Mouse (Mus musculus) cerebellum, postnatal 25 days (tissue): ENCODE measurements at regions not wholly inside any gene's neighbourhood (a gene's known extent, or its start where the extent isn't known, plus 50 kb on each side); places are given as distances from the start of the nearest gene placed in this dataset.

Source experiments
- DNase-seq, 2 experiments: peaks; one replicate each; pipeline ENCODE4 v3.0.0; 2021; ENCODE audit warnings: mixed read lengths in 2 of 2

DNA sequence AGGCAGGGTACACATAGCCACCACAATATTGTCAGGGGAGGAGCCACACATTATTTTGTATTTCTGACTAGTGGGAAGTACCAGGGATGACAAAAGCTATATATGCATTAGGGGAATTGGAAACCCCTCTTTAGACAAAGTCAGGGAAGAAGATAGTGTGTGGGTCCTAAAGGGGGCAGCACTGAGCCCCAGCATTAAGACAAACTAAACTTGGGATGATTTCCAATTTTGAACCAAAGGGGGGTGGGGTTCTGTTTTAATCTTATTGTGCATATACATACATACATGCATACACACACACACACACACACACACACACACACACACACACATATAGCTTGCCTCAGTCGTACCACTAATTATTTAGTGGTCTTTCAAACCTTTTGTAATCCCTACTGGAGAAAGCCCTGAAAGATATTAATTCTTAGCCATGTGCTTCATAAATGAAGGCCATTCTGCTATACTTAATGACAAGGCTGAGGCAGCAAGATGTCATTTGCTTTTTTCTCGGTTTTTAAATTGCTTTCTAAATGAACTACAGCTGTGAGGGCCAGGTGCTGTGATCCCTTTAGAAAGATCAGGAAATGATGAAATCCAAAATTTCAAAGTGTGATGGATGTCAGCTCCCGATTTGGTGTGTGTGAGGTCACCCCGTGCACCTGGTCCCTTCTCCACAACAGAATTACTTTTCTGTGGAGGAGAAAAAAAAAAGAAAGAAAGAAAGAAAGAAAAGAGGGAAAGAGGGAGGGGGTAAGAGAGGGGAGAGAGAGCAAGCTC, 523.5 kb downstream of the Rnf144a start:
- no peak for DNase-seq

DNA sequence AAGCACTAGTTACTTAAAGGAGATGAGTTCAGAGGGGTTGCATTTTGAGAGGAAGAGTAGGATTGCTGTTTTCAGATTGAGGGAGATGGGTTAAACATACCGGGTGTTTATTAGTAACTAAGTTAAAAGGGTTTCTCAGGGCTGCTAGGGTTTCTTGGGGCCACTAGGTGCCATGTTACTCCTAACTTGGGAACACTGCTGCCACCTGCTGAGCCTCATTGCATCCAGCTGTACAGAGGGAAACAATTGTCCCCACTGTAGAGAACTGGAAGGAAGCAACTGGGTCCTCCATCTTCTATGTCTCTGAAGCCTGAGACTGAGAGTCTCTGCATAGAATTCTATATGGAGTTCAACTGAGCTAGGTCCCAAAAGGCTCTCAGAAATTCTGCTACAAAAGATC, 524.3 kb downstream of the Rnf144a start:
- DNase-seq: no peak

DNA sequence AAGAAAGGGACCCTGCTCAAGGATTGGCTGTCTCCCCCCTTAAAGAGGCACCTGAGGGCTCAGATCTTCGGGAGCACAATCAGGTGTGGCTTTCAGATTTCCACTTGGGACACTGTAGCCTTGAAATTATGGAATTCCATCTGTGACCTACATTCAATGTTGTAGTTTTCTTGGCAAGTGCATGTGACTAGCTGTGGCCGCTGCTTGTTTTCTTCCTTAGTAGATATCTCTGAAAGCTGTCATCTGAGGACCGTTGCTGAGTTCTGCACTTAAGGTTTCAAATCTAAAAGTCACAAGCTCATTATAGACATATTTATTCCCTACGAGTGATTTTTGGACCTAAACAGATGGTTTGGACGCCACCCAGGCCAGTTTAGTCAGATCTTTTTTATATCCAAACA, 531.3 kb downstream of the Rnf144a start:
- peak; percentile 58 to 66 for DNase-seq

GRCm38 (mm10) chr12:25871816-25872215, 543.2 kb downstream of the Rnf144a start:
- no peak for DNase-seq

DNA sequence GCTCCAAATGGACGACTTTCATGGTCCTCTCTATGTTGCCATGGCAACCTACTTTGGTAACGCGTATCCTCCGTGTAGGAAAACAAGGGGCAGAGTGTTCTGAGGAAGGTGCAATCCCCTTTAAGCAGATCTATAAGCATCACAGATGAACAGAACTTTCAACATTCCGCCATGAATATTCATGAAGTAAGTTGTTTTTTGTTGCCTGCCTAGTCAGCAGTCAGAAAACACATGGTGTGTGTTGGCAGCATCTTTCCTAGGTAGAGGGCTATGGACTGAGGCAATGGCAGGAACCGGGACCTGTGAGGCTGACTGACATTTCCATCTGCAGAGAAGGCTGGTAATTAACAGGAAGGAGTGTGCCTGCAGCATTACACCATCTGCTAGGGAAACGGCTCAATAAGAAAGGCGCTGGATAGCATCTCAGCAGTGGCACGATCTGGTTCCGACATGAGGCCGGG, 544.0 kb downstream of the Rnf144a start:
- DNase-seq: peak; percentile 72 to 73

DNA sequence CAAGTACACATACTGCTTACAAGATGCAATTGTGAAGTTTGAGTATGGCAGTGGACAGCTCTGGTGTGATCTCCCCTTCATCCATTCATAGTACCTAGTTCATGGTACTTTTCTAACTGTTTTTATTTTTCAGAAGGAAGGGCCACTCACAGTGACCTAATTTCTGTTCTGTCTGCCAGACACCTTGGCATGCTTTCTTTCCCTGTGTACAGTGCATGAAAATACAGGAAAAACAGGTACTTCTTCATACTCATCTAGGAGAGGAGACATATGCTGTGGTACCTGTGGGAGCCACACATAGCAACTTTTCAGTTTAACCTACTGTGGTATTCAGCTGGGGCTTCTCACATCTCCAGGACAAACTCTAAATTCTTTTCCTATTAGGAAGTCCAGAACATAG, 545.2 kb downstream of the Rnf144a start:
- DNase-seq: peak; percentile 27 to 43

- DNase-seq: peak; percentile 23 to 43
Measured at GRCm38 (mm10) chr12:25865063-25865462, 550.0 kb downstream of the Rnf144a start.

DNA sequence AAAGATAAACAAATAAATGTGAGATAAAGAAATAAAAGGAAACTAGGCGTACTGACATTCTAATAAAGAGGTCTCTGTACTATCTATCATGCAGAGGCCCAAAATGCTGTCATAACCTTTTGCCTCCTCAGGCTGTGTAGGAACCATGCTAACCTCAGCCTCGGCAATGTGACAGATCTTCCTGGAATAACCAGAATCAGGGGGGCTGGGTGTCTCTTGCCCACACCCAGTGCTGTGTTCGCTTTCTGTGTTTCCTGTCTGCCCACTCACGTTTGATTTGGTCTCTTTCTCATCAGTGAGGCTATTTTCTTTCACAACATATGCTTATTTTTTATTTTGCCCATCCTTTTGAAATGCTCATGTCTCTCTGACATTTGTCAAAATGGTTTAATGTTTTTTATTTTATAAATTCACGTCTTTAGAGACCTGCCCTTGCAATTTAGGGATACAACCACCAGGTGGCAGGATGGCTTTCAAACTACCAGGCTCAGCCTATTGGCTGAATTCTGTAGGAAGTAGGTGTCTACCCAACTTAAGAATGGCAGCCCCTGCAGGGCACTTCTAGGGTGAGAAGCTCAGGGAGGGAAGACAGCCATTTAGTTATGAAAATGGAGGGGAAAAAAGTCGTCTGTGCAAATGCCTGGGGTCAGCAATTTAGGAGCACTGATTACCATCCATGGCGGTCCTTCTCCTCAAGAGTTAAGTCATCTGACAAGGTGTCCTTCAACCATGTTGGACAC, 550.8 kb downstream of the Rnf144a start:
- DNase-seq: peak; percentile 50 to 74

DNA sequence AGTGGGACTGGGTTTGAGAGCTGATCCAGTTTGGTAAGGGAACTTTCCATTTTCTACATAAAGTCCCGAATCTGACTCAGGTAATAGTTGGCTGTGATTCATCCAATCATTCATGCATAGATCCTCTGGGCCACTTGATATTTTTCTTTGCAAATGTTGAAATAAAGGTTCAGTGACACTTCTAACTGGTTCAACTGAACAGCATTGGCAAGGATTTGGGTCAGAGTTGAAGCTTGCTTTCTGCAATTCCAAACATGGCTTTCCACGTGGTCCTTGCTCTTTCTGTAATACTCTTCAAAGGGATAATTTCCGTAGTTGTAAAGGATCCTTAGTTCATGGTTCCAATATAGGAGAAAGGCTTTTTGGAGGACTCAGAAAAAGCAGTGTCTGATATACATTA, 554.0 kb downstream of the Rnf144a start:
- no peak for DNase-seq

DNA sequence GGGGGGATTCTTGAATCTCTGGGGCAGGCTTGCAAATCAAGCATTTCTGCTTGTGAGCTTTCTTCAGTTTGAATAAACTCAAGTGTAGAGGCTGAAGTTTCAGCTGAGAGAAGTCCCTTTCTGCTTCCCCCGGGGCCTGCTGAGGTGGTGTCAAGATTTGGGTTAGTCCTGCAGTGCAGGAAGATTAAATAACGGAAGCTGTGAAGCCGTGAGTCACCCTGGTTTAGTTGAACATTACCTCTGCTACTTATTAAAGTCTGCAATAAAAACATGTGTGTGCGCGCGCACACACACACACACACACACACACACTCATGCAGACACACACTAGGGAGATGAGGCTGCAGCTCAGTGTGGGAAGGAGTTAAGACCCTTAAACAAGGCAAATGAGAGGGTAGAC, 556.7 kb downstream of the Rnf144a start:
- DNase-seq: no peak

DNA sequence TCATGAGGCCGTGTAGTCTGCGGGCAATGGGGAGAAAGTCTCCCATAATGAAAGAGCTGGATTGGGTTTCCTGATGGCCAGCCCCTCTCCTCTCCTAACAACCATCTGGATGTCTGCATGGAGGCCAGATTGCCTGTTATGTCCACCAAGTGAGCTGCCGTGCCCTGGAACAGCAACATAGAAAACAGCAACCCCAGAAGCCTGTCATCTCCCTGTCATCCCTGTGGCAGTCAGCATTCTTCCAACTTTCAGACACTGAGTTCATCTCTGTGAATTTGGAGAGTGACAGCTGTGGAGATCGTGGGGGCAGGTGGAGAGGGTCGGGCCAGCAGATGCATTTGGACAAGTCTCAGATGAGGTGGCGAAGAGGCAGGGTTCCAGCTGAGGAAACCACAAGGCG, 585.0 kb downstream of the Rnf144a start:
- DNase-seq: peak in 1 of 2 experiments; percentile 6

DNA sequence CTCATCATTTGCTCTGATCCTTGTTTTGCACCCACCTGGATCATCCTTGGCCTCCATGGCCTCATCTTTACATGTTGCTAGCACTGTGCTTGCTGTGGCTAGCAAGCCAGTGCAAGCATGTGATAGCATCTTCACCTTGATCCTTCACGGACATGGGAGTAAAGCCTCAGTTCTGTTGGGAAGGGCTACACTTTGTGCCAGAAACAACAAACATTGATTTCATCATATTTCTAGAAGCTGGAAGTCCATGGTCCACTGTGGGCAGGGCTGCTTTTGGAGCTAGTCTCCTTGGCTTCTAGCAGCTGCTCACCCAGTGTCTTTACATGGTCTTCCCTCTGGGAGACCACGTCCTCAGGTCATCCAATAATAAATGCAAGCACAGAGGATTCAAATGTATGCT, 587.1 kb downstream of the Rnf144a start:
- no peak for DNase-seq

DNA sequence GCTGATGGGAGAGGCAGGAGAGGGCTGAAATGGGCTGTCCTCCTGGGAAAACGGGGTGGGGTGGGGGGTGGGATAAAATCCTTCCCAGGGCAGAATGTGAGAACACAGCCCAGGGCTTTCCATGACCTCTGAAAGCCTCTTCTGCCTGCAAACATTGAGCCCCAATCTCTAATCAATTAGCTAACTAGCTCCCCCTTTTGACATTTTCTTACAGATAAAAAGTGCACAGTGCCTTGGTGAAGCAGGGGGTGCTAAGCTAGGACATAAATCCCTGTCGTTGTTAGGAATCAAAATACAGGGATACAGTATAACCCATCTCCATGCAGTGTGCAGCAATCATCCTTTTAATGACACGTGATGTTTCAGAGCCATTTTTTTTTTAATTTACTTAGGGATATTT, 588.1 kb downstream of the Rnf144a start:
- DNase-seq: no peak

DNA sequence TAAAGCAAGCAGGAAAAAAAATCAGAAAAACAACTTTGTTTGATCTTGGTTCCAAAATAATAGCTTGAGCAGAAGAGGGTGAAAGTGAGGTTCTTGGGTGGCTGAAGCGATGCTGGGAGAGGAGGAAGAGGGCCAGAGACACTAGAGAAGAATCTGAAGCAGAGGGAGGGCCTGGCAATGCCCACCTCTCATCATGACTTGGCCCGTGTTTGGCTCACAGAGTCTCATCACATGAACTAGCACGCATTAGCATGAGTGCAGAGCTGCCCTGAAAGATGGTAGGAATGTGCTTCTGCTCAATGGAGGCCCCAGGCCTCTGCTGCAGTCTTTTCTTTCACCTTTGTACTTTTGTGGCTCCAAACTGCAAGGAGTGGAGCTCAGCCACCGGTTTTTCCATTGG, 588.6 kb downstream of the Rnf144a start:
- DNase-seq: no peak

DNA sequence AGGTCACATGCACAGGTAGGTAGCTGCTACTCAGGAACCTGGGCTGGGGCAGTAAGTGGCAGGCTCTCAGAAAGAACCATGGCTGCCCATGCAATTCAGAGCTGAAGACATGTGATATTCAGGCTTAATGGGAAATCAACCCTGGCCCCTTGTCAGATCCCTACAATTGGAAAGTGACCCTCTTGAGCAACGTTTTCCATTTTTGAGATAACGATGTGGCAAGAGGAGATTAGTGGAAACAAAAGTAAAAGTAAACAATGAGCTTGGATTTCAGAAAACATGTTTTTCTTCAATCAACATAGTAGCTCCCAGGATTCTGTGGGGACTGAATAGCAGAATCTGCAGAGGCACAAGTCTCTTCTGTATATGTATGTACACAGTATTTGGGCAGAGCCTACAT, 598.8 kb downstream of the Rnf144a start:
- no peak for DNase-seq

- DNase-seq: no peak
Measured at GRCm38 (mm10) chr12:25795092-25795491, 620.0 kb downstream of the Rnf144a start.

DNA sequence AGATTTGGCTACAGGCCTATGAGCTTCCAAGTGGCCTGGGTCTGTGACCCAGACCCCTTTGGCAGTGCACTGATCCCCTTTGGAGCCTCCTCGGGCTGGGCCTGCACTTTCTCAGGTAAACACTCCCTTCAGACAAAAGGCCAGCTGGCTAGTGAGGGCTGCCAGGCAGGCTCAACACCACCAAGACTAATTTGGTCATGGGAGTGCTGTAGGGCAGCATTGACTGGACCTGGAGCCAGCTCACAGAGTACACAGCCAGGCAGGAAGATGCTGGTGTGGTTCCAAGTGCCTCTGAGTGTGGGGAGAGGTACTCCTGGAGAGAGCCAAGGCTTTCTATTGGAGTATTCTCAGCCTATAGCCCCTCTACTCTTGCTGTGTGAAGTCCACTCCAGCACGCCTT, 620.5 kb downstream of the Rnf144a start:
- DNase-seq: peak; percentile 78 to 83

- no peak for DNase-seq
Measured at GRCm38 (mm10) chr12:25792571-25793075, 622.4 kb downstream of the Rnf144a start.

DNA sequence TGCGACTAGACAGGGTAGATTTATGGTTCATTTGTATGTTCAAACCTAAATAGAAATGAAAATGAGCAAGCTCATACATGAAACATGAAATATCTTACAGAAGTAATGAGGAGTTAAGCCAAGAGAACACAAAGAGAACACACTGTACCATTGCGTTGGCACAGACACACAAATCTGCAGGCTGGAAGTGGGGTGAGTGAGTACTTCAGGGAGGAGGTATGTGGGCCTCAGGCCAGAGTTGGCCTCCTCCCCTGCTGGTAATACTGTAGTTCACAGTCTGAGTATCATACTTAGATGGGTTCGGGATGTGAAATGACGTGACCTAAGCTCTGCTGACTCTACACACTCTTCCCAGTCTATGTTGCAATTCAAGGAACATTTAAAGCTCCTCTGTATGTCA, 624.1 kb downstream of the Rnf144a start:
- no peak for DNase-seq

DNA sequence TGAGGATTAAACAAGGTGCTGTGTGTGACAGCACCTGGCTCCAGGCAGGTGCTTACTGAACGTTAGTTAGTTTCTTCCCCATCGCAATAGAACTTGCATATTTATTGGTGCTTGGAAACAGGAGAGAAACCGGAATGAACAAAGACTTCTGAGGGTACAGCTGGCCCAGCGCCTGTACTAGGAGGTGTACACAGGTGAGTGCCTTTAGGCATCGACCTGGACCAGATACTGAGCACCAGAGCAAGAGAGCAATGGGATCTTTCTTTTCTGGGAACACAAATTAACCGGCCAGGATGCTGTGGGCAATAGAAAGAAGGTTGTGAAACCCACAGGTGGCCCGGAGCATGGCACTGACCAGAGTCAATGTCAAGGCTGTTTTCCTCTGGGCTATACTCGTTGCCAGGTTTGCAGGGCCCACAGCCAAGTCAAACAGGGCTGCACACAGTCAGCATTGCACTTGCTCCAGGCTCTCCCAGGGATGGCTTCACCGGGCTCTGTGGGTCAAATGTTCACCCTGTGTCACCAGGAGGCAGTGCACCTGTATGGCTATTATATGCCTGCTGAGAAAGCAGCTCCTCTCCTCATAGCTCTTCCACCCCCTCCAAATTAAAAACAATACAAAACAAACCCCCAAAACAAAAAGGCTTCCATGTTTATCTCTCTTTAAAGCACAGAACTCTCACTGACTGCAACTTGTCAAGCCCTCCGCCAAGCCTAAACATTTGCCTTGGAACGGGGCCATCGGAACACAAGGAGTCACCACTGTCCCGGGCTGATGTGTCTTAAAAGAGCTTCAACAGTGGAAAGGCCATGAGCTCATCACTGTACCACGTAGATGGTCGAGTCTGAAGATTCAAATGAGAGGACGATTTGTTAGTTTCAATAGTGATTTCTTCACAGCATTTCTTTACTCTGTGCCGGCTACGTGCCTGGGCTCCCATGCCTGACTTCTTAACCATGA, 629.1 kb downstream of the Rnf144a start:
- peak; percentile 57 to 74 for DNase-seq

DNA sequence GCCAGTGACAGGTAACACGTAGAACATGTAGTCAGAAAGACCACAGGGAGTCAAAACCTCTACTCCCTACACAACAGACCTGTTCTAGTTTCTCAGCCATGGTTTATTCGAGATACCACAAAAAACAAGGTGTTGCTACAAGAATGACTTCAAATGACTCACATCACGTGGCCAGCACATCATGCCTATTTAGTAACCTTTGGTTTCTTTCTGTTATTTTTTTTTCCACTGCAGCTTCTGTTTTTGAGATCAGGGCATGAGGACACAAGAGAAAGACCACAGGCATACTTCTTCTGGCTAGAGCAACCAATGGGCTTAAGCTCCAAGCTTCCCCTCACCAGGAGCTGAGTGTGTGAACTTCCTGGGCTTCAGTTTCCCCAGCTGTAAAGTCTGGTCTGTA, 630.7 kb downstream of the Rnf144a start:
- no peak for DNase-seq

DNA sequence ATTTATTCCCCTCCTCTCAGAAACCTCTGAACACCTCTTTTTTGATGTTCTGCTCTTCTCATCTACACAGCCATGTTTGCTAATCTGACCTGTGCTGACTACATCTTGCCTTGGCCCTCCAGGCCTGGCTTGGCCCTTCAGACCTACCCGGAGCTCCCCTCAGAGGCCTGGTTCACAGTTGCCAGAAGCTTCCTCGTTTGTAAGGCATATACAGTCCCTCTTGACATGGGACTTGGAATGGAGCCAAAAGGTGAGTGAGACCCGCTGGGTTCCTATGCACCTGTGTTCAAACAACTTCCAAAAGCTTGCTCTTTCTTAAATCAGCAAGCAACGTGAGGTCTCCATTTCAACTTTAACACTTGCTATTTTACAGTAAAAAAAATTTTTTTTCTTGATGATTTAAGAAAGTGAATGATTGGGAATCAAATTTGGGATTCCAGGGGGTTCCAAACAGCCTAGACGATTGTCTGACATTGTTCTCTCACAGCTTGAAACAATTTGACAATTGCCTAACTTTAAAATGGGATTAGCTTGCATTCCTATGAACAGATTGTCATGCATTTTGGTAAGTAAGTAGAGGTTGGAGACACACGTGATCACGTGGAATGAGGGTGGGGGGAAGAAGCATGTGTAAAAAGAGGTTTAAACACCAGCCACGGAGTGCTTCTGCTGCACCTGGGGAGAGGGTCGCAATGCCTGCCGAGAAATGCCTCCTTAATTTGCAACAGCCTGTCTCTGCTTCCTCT, 631.9 kb downstream of the Rnf144a start:
- DNase-seq: no peak
